Mouse (Mus musculus) neural tube, embryonic 13.5 days (tissue): Measurements from ENCODE around the gene Mrps16. TPM values are rescaled to one million over a fixed set of nuclear protein-coding genes. Genes with fewer than 3 reads are reported as not detected.
A peak's percentile ranks its signal among the peaks of the same experiment; 100 is the strongest.

ENCODE experiments used
- ATAC-seq: fragments of 200-750 bp; cut with Nextera tagmentation; 2 replicates; pipeline ENCODE4 v1.8.0; 2017; ENCODE audit warnings: low read depth, mild to moderate bottlenecking, moderate TSS enrichment, moderate library complexity
- H3K27ac ChIP-seq: fragments of 300-500 bp; sonication (generic); replicated peaks from 2 replicates; pipeline ENCODE4 v1.5.1; 2015; ENCODE audit warnings: moderate library complexity, mild to moderate bottlenecking, inconsistent platforms
- H3K27me3 ChIP-seq: fragments of 300-500 bp; sonication (generic); 2 replicates; pipeline ENCODE4 v1.6.1; 2015; ENCODE audit warnings: mild to moderate bottlenecking, inconsistent platforms
- H3K36me3 ChIP-seq: fragments of 300-500 bp; sonication (generic); 2 replicates; pipeline ENCODE4 v1.6.1; 2015; ENCODE audit warnings: mild to moderate bottlenecking, inconsistent platforms
- H3K4me1 ChIP-seq: fragments of 300-500 bp; sonication (generic); replicated peaks from 2 replicates; pipeline ENCODE4 v1.6.1; 2015; ENCODE audit warnings: inconsistent platforms
- H3K4me2 ChIP-seq: fragments of 300-500 bp; sonication (generic); 2 replicates; pipeline ENCODE4 v1.6.1; 2015; ENCODE audit warnings: inconsistent platforms, mild to moderate bottlenecking, moderate library complexity
- H3K4me3 ChIP-seq: fragments of 300-500 bp; sonication (generic); 2 replicates; pipeline ENCODE4 v1.5.1; 2015; ENCODE audit warnings: mild to moderate bottlenecking, inconsistent platforms
- H3K9ac ChIP-seq: fragments of 300-500 bp; sonication (generic); 2 replicates; pipeline ENCODE4 v1.6.1; 2015; ENCODE audit warnings: moderate library complexity, mild to moderate bottlenecking, inconsistent platforms
- H3K9me3 ChIP-seq: fragments of 300-500 bp; sonication (generic); 2 replicates; pipeline ENCODE4 v1.6.1; 2016; ENCODE audit warnings: inconsistent platforms
- WGBS: fragments of 180-500 bp; shearing (Covaris S2); methylation state at CpG from one replicate; pipeline ENCODE4 v1.1.7; 2015; 5-methylcytosine and 5-hydroxymethylcytosine counted together
- polyA plus RNA-seq: library from polyadenylated mRNA; unstranded; fragments of >200 nt; fragmentation: Nextera tagmentation; extraction: Ambion mirVana; gene quantifications from 2 replicates; pipeline ENCODE4 v1.2.1, GENCODE M21; 2015

The Mrps16 gene
- polyA plus RNA-seq, 1 experiment from 2014 or later: 67.1 TPM

- H3K36me3 ChIP-seq: peaks cover 44% of the 10 kb centered on the region
- no peaks in the 10 kb centered on the region for H3K27me3 ChIP-seq
- ATAC-seq: no peak
- H3K27ac ChIP-seq: peak overlapping the region; percentile 81; the same call in 1 of the 2 replicates
- peak overlapping the region; percentile 77 for H3K9ac ChIP-seq
- 87% methylated on average over 8 of the region's 8 CpGs for whole genome bisulfite sequencing
- H3K9me3 ChIP-seq: no peaks in the 10 kb centered on the region
- peak overlapping the region; percentile 81 for H3K4me3 ChIP-seq
- peaks cover 57% of the 10 kb centered on the region for H3K4me1 ChIP-seq
- peak overlapping the region; percentile 87 for H3K4me2 ChIP-seq
Observed at GRCm38 (mm10) chr14:20389446-20390079, 3.9 kb downstream of the Mrps16 start.

GRCm38 (mm10) chr14:20388441-20389129 is 4.8 kb downstream of the Mrps16 start, which contains the start of gene Dnajc9:
Dnajc9 (minus strand) TSS chr14:20388910.
- peak; percentile 71 for ATAC-seq
- Histone ChIP-seq H3K9me3 (no peaks in the 10 kb centered on the region), H3K27me3 (no peaks in the 10 kb centered on the region), H3K36me3 (peaks cover 53% of the 10 kb centered on the region), H3K9ac (peak within 1 kb of the TSS; percentile 77), H3K4me2 (peak within 1 kb of the TSS; percentile 87), H3K4me3 (peak within 1 kb of the TSS; percentile 81), H3K4me1 (peaks cover 49% of the 10 kb centered on the region), H3K27ac (peak within 1 kb of the TSS; percentile 81)
- 0% methylated on average over 59 of the region's 59 CpGs for WGBS

GRCm38 (mm10) chr14:20379753-20380430 is 13.5 kb downstream of the Mrps16 start:
- H3K4me2 ChIP-seq: no peak overlapping the region
- no peaks in the 10 kb centered on the region for H3K9me3 ChIP-seq
- H3K9ac ChIP-seq: no peak overlapping the region
- H3K27me3 ChIP-seq: no peaks in the 10 kb centered on the region
- no peaks in the 10 kb centered on the region for H3K4me1 ChIP-seq
- H3K4me3 ChIP-seq: no peak overlapping the region
- H3K27ac ChIP-seq: no peak overlapping the region
- H3K36me3 ChIP-seq: peaks cover 84% of the 10 kb centered on the region
- ATAC-seq: no peak
- 94% methylated on average over 9 of the region's 9 CpGs for WGBS

GRCm38 (mm10) chr14:20379087-20379640 is 14.3 kb downstream of the Mrps16 start:
- Histone ChIP-seq H3K9me3 (no peaks in the 10 kb centered on the region), H3K27me3 (no peaks in the 10 kb centered on the region), H3K9ac (no peak overlapping the region), H3K4me1 (no peaks in the 10 kb centered on the region), H3K36me3 (peaks cover 84% of the 10 kb centered on the region), H3K27ac (no peak overlapping the region), H3K4me3 (no peak overlapping the region), H3K4me2 (no peak overlapping the region)
- WGBS: 93% methylated on average over 5 of the region's 5 CpGs
- ATAC-seq: no peak

GRCm38 (mm10) chr14:20378313-20379061 is 14.9 kb downstream of the Mrps16 start:
- 42% methylated on average over 13 of the region's 13 CpGs for WGBS
- H3K4me2 ChIP-seq: no peak overlapping the region
- peaks cover 84% of the 10 kb centered on the region for H3K36me3 ChIP-seq
- H3K27me3 ChIP-seq: no peaks in the 10 kb centered on the region
- no peak overlapping the region for H3K9ac ChIP-seq
- no peak overlapping the region for H3K27ac ChIP-seq
- no peak overlapping the region for H3K4me3 ChIP-seq
- no peaks in the 10 kb centered on the region for H3K4me1 ChIP-seq
- ATAC-seq: no peak; the same call in 1 of the 2 replicates
- no peaks in the 10 kb centered on the region for H3K9me3 ChIP-seq

GRCm38 (mm10) chr14:20377112-20377521 is 16.3 kb downstream of the Mrps16 start:
- Histone ChIP-seq H3K36me3 (peaks cover 83% of the 10 kb centered on the region), H3K27ac (no peak overlapping the region), H3K4me3 (no peak overlapping the region), H3K9ac (no peak overlapping the region), H3K4me2 (no peak overlapping the region), H3K4me1 (no peaks in the 10 kb centered on the region), H3K27me3 (no peaks in the 10 kb centered on the region), H3K9me3 (no peaks in the 10 kb centered on the region)
- no peak for ATAC-seq
- 83% methylated on average over 4 of the region's 4 CpGs for WGBS

- Histone ChIP-seq H3K36me3 (peaks cover 82% of the 10 kb centered on the region), H3K9me3 (no peaks in the 10 kb centered on the region), H3K9ac (no peak overlapping the region), H3K27ac (no peak overlapping the region), H3K4me2 (no peak overlapping the region), H3K27me3 (no peaks in the 10 kb centered on the region), H3K4me1 (no peaks in the 10 kb centered on the region), H3K4me3 (no peak overlapping the region)
- ATAC-seq: no peak
- 92% methylated on average over 1 of the region's 1 CpGs for WGBS
Observed at GRCm38 (mm10) chr14:20371854-20372253, 21.6 kb downstream of the Mrps16 start.

GRCm38 (mm10) chr14:20370798-20371197 is 22.6 kb downstream of the Mrps16 start:
- no peak overlapping the region for H3K27ac ChIP-seq
- H3K9ac ChIP-seq: no peak overlapping the region
- H3K36me3 ChIP-seq: peaks cover 79% of the 10 kb centered on the region
- no peak for ATAC-seq
- no peaks in the 10 kb centered on the region for H3K9me3 ChIP-seq
- no peaks in the 10 kb centered on the region for H3K4me1 ChIP-seq
- WGBS: 85% methylated on average over 7 of the region's 7 CpGs
- no peak overlapping the region for H3K4me2 ChIP-seq
- H3K4me3 ChIP-seq: no peak overlapping the region
- no peaks in the 10 kb centered on the region for H3K27me3 ChIP-seq

- Histone ChIP-seq H3K9me3 (no peaks in the 10 kb centered on the region), H3K27me3 (no peaks in the 10 kb centered on the region), H3K4me2 (no peak overlapping the region), H3K4me3 (no peak overlapping the region), H3K36me3 (peaks cover 80% of the 10 kb centered on the region), H3K9ac (no peak overlapping the region), H3K4me1 (no peaks in the 10 kb centered on the region), H3K27ac (no peak overlapping the region)
- 93% methylated on average over 3 of the region's 3 CpGs for WGBS
- no peak for ATAC-seq
Observed at GRCm38 (mm10) chr14:20368271-20368670, 25.2 kb downstream of the Mrps16 start.

- H3K27ac ChIP-seq: no peak overlapping the region
- H3K4me3 ChIP-seq: no peak overlapping the region
- H3K9ac ChIP-seq: no peak overlapping the region
- no peaks in the 10 kb centered on the region for H3K27me3 ChIP-seq
- ATAC-seq: no peak
- 97% methylated on average over 4 of the region's 4 CpGs for WGBS
- peaks cover 84% of the 10 kb centered on the region for H3K36me3 ChIP-seq
- no peaks in the 10 kb centered on the region for H3K4me1 ChIP-seq
- no peaks in the 10 kb centered on the region for H3K9me3 ChIP-seq
- no peak overlapping the region for H3K4me2 ChIP-seq
Observed at GRCm38 (mm10) chr14:20363230-20363629, 30.2 kb downstream of the Mrps16 start.

- peak within 1 kb of the TSS; percentile 82 for H3K4me2 ChIP-seq
- peaks cover 30% of the 10 kb centered on the region for H3K4me1 ChIP-seq
- no peaks in the 10 kb centered on the region for H3K9me3 ChIP-seq
- H3K27ac ChIP-seq: peak within 1 kb of the TSS; percentile 94
- under 1% methylated on average over 42 of the region's 42 CpGs for WGBS
- H3K4me3 ChIP-seq: peak within 1 kb of the TSS; percentile 74
- H3K36me3 ChIP-seq: peaks cover 41% of the 10 kb centered on the region
- peak within 1 kb of the TSS; percentile 87 for H3K9ac ChIP-seq
- peak; percentile 98 for ATAC-seq
- no peaks in the 10 kb centered on the region for H3K27me3 ChIP-seq
Observed at GRCm38 (mm10) chr14:20347991-20348541, 45.4 kb downstream of the Mrps16 start, which contains the start of the genes Ecd and Fam149b. Ecd (minus strand) TSS chr14:20348121. Fam149b (plus strand) TSS chr14:20348162.
